In the genomic region with DNA sequence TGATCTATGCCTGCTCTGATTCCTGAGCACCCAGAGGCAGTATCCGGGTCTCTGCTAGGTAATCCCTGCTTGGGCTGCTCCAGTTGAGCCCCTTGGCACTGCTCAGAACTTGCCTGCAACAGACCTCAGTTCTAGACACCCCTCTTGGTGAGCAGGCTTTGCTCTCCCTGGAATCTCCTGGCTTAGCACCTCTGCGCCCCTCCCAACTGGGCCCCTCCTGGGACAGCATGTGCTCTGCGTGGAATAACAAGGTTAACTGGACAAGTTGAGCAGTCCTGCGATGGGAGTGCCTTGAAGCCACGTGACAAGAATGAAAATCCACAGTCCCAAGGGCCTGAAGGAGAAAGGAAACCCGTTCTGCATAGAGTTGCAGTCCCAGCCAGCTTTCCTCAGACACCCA, we compare ENCODE assay signal across 13 mouse cellular contexts.
A peak's percentile ranks its signal among the peaks of the same experiment; 100 is the strongest.
DNase-seq lines count a peak whose midpoint lies in the region; ATAC-seq lines count a peak whose summit lies in the region.
"Had no signal": no experiment of that assay in that cellular context is flagged by ENCODE, and none has a peak within 500 bp of the region (broad histone marks: within the 10 kb centered on the region; RNA-seq: fewer than 3 reads in every experiment).

No protein-coding gene starts in this region.

- no peaks in the 10 kb centered on the region for H3K9me3 ChIP-seq in embryonic facial prominence, embryonic 12.5 days
- H3K9me3 ChIP-seq in embryonic facial prominence, embryonic 10.5 days = no peaks in the 10 kb centered on the region
- H3K9me3 ChIP-seq in forebrain, embryonic 15.5 days = no peaks in the 10 kb centered on the region
- H3K9me3 ChIP-seq: hindbrain, embryonic 13.5 days had no signal

- H3K4me2 ChIP-seq in embryonic facial prominence, embryonic 12.5 days (replicated peaks) = no peak overlapping the region
- no peak overlapping the region for H3K4me2 ChIP-seq in forebrain, embryonic 15.5 days (replicated peaks)
- H3K4me2 ChIP-seq: hindbrain, embryonic 13.5 days had no signal

- no peaks in the 10 kb centered on the region for H3K36me3 ChIP-seq in embryonic facial prominence, embryonic 12.5 days
- no peaks in the 10 kb centered on the region for H3K36me3 ChIP-seq in embryonic facial prominence, embryonic 10.5 days (replicated peaks)
- no peaks in the 10 kb centered on the region for H3K36me3 ChIP-seq in forebrain, embryonic 15.5 days
- H3K36me3 ChIP-seq: hindbrain, embryonic 13.5 days had no signal

- H3K9ac ChIP-seq in embryonic facial prominence, embryonic 12.5 days = no peak overlapping the region
- no peak overlapping the region for H3K9ac ChIP-seq in forebrain, embryonic 15.5 days (replicated peaks)
- H3K9ac ChIP-seq: hindbrain, embryonic 13.5 days; liver, postnatal 0 days had no signal

- DNase-seq in embryonic facial prominence, embryonic 10.5 days (ENCODE audit: low spot score) = no peak
- peak; percentile 1 to 7 for DNase-seq in urinary bladder, adult 18-20 months (ENCODE audit: low spot score in 2 of 2)
- no peak for DNase-seq in urinary bladder, postnatal 10 days (ENCODE audit: low spot score)
- peak; percentile 70 to 71 for DNase-seq in gastrocnemius, adult 8-10 months (ENCODE audit: low spot score in 2 of 2)
- peak; percentile 58 for DNase-seq in testis, postnatal 10 days (ENCODE audit: low spot score)
- no peak for DNase-seq in c-Kit-positive CD71-positive TER-119-positive erythroid progenitor cells, embryonic 14.5 days (ENCODE audit: low spot score)
- DNase-seq: adrenal gland, postnatal 25 days; kidney, adult 8-10 months; liver, postnatal 0 days; retina, postnatal 1 day had no signal

- 0 out of 2 replicates have a peak, but pooled peaks have one; percentile 35 for ATAC-seq in embryonic facial prominence, embryonic 12.5 days (ENCODE audit: insufficient number of reproducible peaks, insufficient read depth, low FRiP score, low TSS enrichment)
- ATAC-seq in forebrain, embryonic 15.5 days (replicated peaks) = no peak
- ATAC-seq: liver, postnatal 0 days had no signal

- WGBS in embryonic facial prominence, embryonic 12.5 days = 51% methylated on average over 6 of the region's 6 CpGs
- 61% methylated on average over 6 of the region's 6 CpGs for WGBS in embryonic facial prominence, embryonic 10.5 days
- 60% methylated on average over 6 of the region's 6 CpGs for WGBS in forebrain, embryonic 15.5 days

- H3K4me3 ChIP-seq in embryonic facial prominence, embryonic 12.5 days = no peak overlapping the region
- no peak overlapping the region for H3K4me3 ChIP-seq in embryonic facial prominence, embryonic 10.5 days
- no peak overlapping the region for H3K4me3 ChIP-seq in forebrain, embryonic 15.5 days
- H3K4me3 ChIP-seq: hindbrain, embryonic 13.5 days had no signal

- H3K27me3 ChIP-seq in embryonic facial prominence, embryonic 12.5 days = no peaks in the 10 kb centered on the region
- 0 out of 2 replicates have a peak, but pooled peaks cover 5% of the 10 kb centered on the region for H3K27me3 ChIP-seq in embryonic facial prominence, embryonic 10.5 days (replicated peaks; ENCODE audit: low read depth, poor library complexity, severe bottlenecking)
- no peaks in the 10 kb centered on the region for H3K27me3 ChIP-seq in forebrain, embryonic 15.5 days
- H3K27me3 ChIP-seq: hindbrain, embryonic 13.5 days had no signal

- H3K4me1 ChIP-seq in embryonic facial prominence, embryonic 12.5 days = peaks cover 15% of the 10 kb centered on the region; the same call in 1 of the 2 replicates
- H3K4me1 ChIP-seq in embryonic facial prominence, embryonic 10.5 days = peaks cover 22% of the 10 kb centered on the region
- peaks cover 4% of the 10 kb centered on the region; the same call in 1 of the 2 replicates for H3K4me1 ChIP-seq in forebrain, embryonic 15.5 days
- H3K4me1 ChIP-seq: hindbrain, embryonic 13.5 days had no signal

- H3K27ac ChIP-seq in embryonic facial prominence, embryonic 12.5 days = no peak overlapping the region
- H3K27ac ChIP-seq in embryonic facial prominence, embryonic 10.5 days (replicated peaks) = no peak overlapping the region
- no peak overlapping the region for H3K27ac ChIP-seq in forebrain, embryonic 15.5 days (replicated peaks)
- H3K27ac ChIP-seq: hindbrain, embryonic 13.5 days had no signal

Comparison
In these comparisons a context has a peak if more than half of its experiments do, and no peak if none do; other contexts are left out.
1. DNase-seq: peak in urinary bladder, adult 18-20 months (2 of 2), gastrocnemius, adult 8-10 months (2 of 2) and testis, postnatal 10 days (single experiment); none in embryonic facial prominence, embryonic 10.5 days (single experiment), urinary bladder, postnatal 10 days (single experiment) and c-Kit-positive CD71-positive TER-119-positive erythroid progenitor cells, embryonic 14.5 days (single experiment).